Mouse (Mus musculus) embryonic fibroblast, embryonic 13.5 days (primary cell): ENCODE measurements around the gene Jmjd1c.

Experiments
- CTCF ChIP-seq: IDR thresholded peaks from 2 replicates; pipeline ENCODE4 v1.5.1; 2011; ENCODE audit warnings: mild to moderate bottlenecking, control low read depth, low read length, moderate library complexity, borderline replicate concordance; ENCODE audit not compliant: insufficient read depth
- POLR2A ChIP-seq: IDR thresholded peaks from 2 replicates; pipeline ENCODE4 v1.6.1; 2011; ENCODE audit warnings: low read depth, mild to moderate bottlenecking, control low read depth, low read length, moderate library complexity

GRCm38 (mm10) chr10:67119291-67119690, 23.4 kb downstream of the Jmjd1c start:
- no peak for TF ChIP-seq CTCF
- TF ChIP-seq POLR2A = no peak
